Mouse (Mus musculus) bone marrow, adult 2 months (tissue): ENCODE data around the gene Mat1a.

ENCODE experiments used
- CTCF ChIP-seq: fragments of 200-500 bp; IDR thresholded peaks from 2 replicates; pipeline ENCODE4 v1.5.1; 2011; ENCODE audit warnings: low read length, control low read depth; ENCODE audit not compliant: control insufficient read depth, insufficient read depth
- POLR2A ChIP-seq: fragments of 200-500 bp; IDR thresholded peaks from 2 replicates; pipeline ENCODE4 v1.6.1; 2011; ENCODE audit warnings: low read depth, mild to moderate bottlenecking, control low read depth, low read length, borderline replicate concordance; ENCODE audit not compliant: control insufficient read depth

GRCm38 (mm10) chr14:41137006-41137405 is 32.2 kb downstream of the Mat1a start:
- no peak for TF ChIP-seq POLR2A
- TF ChIP-seq CTCF, result no peak
